Mouse (Mus musculus): ENCODE data around the gene Slc47a2. TPM values are rescaled to one million over a fixed set of nuclear protein-coding genes. Genes with fewer than 3 reads are reported as not detected.

Slc47a2 gene
- 12.3 and 16.3 TPM in 2 replicates for polyA plus RNA-seq (2012; rRNA removed)

GRCm38 (mm10) chr11:61342505-61343420, at the start of gene Slc47a2:
TSS of gene Slc47a2 (minus strand) at chr11:61342860.

DNA sequence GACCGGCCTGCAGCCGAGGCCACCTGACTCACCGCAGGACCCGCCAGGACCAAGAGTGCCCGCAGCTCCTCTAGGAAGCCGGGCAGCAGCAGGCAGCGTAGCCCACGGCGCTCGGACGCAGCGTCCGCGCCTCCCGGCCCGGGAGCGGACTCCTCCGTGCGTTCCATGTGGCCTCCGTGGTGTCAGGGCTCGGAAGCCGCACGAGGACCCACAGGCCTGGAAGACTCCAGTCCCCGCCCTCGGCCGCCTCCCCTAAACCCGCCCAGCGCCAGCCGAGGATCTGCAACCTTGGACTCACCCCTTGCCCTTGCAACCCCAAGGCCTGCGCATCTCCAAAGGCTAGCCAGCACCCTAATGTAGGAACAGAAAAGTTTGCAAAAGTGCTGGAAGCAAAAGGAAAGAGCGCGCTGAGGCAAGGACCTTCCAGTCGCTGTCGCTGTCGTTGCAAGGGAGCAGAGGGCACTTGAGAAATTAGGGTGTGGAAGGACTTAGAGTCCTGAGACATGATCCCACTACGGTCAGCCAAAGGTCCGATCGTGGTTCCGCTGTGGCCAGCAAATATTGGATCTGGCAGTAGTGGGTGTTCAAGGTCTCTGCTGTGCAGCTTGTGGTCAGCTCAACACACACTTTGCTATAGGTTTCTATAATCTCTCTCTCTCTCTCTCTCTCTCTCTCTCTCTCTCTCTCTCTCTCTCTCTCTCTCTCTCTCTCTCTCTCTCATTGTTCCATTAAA, 35.4 kb upstream of the Slc47a2 start, which contains the start of gene Slc47a1:
Gene Slc47a1, minus strand, starts transcription at position 465 of the 733 bp plus-strand sequence.

DNA sequence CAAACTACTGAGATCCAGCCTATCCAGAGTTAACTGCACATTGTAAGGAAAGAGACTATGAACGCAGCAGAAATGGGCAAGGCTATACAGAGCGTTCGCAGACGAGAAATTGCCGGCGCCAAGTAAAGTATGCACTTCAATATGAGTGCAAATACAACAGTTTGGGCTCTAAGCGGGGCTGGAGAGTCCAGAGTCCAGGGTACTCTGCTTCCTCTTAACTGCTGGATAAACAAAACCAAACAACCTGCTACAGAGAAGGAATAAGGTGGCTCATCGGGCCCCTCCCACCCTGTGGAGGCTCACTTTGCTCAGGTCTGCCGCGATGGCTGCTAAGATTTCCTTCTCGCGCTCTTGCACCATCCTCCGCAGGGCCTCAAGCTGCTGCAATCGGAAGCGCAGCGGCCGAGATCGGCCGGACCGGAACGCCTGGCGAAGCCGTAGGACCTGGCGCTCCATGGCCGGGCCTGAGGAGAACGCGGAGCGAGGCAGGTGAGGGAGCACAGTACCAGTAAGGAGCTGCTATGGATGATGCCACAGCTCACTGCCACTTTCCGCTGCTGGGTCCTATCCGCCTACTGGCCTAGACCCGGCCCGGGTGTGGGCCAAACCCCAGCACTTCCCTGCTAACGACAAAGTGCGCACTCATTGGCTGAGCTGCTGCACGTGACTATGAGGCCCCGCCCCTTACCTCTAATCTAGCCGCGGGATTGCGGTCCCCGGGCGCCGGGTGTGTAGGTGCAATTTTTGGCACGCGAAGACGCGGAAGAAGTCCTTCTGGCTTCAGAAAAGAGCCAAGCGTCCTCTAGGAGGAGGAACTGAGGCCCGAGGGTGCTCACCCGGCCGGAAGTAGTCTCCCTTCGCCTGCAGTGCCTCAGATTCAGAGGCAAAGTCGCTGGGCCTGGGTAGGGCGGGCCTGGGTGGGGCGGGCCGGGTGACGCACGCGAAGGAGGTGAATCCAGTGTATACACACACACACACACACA, 75.8 kb downstream of the Slc47a2 start, which contains the start of gene Aldh3a2:
Gene Aldh3a2, minus strand, starts transcription at position 914 of the 983 bp plus-strand sequence.

Other genes starting within 250 kb of the Slc47a2 start
- gene Tnfrsf13b, start 216.1 kb downstream of the Slc47a2 start, polyA plus RNA-seq (2012; rRNA removed) = 6.0 and 8.6 TPM in 2 replicates
- gene Usp22, start 167.8 kb downstream of the Slc47a2 start, polyA plus RNA-seq (2012; rRNA removed) = 104 and 131 TPM in 2 replicates
- 0.47 and 0.69 TPM in 2 replicates for gene Aldh3a1, start 135.3 kb downstream of the Slc47a2 start, polyA plus RNA-seq (2012; rRNA removed)
- gene Aldh3a2, start 75.4 kb downstream of the Slc47a2 start, polyA plus RNA-seq (2012; rRNA removed) = 63.4 and 73.9 TPM in 2 replicates
- gene Slc47a1, start 35.5 kb upstream of the Slc47a2 start, polyA plus RNA-seq (2012; rRNA removed) = 5.1 and 8.2 TPM in 2 replicates
- 3.3 and 8.1 TPM in 2 replicates for gene Rnf112, start 111.3 kb upstream of the Slc47a2 start, polyA plus RNA-seq (2012; rRNA removed)
- gene Mfap4, start 142.6 kb upstream of the Slc47a2 start, polyA plus RNA-seq (2012; rRNA removed) = 342 and 441 TPM in 2 replicates
- 62.2 and 65.3 TPM in 2 replicates for gene Mapk7, start 151.5 kb upstream of the Slc47a2 start, polyA plus RNA-seq (2012; rRNA removed)
- gene B9d1, start 162.3 kb upstream of the Slc47a2 start, polyA plus RNA-seq (2012; rRNA removed) = 72.8 and 88.2 TPM in 2 replicates
- gene Epn2, start 236.8 kb upstream of the Slc47a2 start, polyA plus RNA-seq (2012; rRNA removed) = 60.3 and 68.0 TPM in 2 replicates